Comparison of ENCODE assay signal across 8 mouse cellular contexts in genomic region chr14:120830389-120830835, GRCm38 (mm10).
DNase-seq lines count a peak whose midpoint lies in the region; ATAC-seq lines count a peak whose summit lies in the region.
"Not testable (repeated sequence)": the region's sequence is repeated elsewhere in the genome, so short reads cannot be mapped to it uniquely, and the experiment has no call there.

No protein-coding gene starts in this region.

- not testable (repeated sequence) for H3K36me3 ChIP-seq in forebrain, embryonic 15.5 days; hindbrain, embryonic 15.5 days; limb, embryonic 13.5 days; neural tube, embryonic 15.5 days

- peaks cover 10% of the 10 kb centered on the region for H3K4me1 ChIP-seq in forebrain, embryonic 15.5 days
- peaks cover 16% of the 10 kb centered on the region for H3K4me1 ChIP-seq in hindbrain, embryonic 15.5 days (replicated peaks)
- peaks cover 16% of the 10 kb centered on the region for H3K4me1 ChIP-seq in limb, embryonic 13.5 days
- peaks cover 14% of the 10 kb centered on the region; the same call in 1 of the 2 replicates for H3K4me1 ChIP-seq in neural tube, embryonic 15.5 days

- H3K27ac ChIP-seq in forebrain, embryonic 15.5 days (replicated peaks); hindbrain, embryonic 15.5 days (replicated peaks); limb, embryonic 13.5 days; neural tube, embryonic 15.5 days (replicated peaks): not testable (repeated sequence)

- 39% methylated on average over 20 of the region's 20 CpGs for WGBS in forebrain, embryonic 15.5 days
- WGBS in hindbrain, embryonic 15.5 days = 33% methylated on average over 20 of the region's 20 CpGs
- 33% methylated on average over 20 of the region's 20 CpGs for WGBS in limb, embryonic 13.5 days
- 26% methylated on average over 20 of the region's 20 CpGs for WGBS in neural tube, embryonic 15.5 days

- H3K4me3 ChIP-seq in forebrain, embryonic 15.5 days; hindbrain, embryonic 15.5 days; limb, embryonic 13.5 days; neural tube, embryonic 15.5 days (replicated peaks): not testable (repeated sequence)

- ATAC-seq in forebrain, embryonic 15.5 days (replicated peaks) = peak; percentile 49
- peak; percentile 33 for ATAC-seq in hindbrain, embryonic 15.5 days (ENCODE audit: low FRiP score, low read depth)
- ATAC-seq in limb, embryonic 13.5 days (ENCODE audit: low FRiP score, low read depth) = peak; percentile 57; the same call in 1 of the 2 replicates
- not testable (repeated sequence) for ATAC-seq in neural tube, embryonic 15.5 days (ENCODE audit: low FRiP score)

- H3K27me3 ChIP-seq in forebrain, embryonic 15.5 days; hindbrain, embryonic 15.5 days; limb, embryonic 13.5 days; neural tube, embryonic 15.5 days (replicated peaks): not testable (repeated sequence)

- H3K4me2 ChIP-seq in forebrain, embryonic 15.5 days (replicated peaks); limb, embryonic 13.5 days (replicated peaks): not testable (repeated sequence)
- 0 out of 2 replicates have a peak overlapping the region, but pooled peaks have one; percentile 9 for H3K4me2 ChIP-seq in hindbrain, embryonic 15.5 days
- H3K4me2 ChIP-seq in neural tube, embryonic 15.5 days = 0 out of 2 replicates have a peak overlapping the region, but pooled peaks have one; percentile 15

- H3K9me3 ChIP-seq in forebrain, embryonic 15.5 days; hindbrain, embryonic 15.5 days; limb, embryonic 13.5 days; neural tube, embryonic 15.5 days (replicated peaks): not testable (repeated sequence)

- H3K9ac ChIP-seq in forebrain, embryonic 15.5 days (replicated peaks); hindbrain, embryonic 15.5 days; limb, embryonic 13.5 days; neural tube, embryonic 15.5 days (replicated peaks): not testable (repeated sequence)

- peak; percentile 70 for DNase-seq in NIH3T3 (ENCODE audit: low read depth)
- DNase-seq in cerebellum, postnatal 10 days = peak; percentile 18 to 21
- DNase-seq in mesoderm, embryonic 11.5 days (ENCODE audit: low read depth, low spot score) = peak; percentile 37
- peak; percentile 69 for DNase-seq in yolk sac, embryonic 10.5 days (ENCODE audit: low spot score)

Comparison
In these comparisons a context has a peak if more than half of its experiments do, and no peak if none do; other contexts are left out.
1. DNase-seq: peak in every context shown above with its lines; median percentile 70 in NIH3T3; 69 in yolk sac, embryonic 10.5 days; 37 in mesoderm, embryonic 11.5 days; 20 in cerebellum, postnatal 10 days.